Mouse (Mus musculus) cortical plate, adult 2 months (tissue): ENCODE measurements around the gene U2surp. TPM values are rescaled to one million over a fixed set of nuclear protein-coding genes. Genes with fewer than 3 reads are reported as not detected.

Experiments
- H3K27ac ChIP-seq: fragments of 200-500 bp; 2 replicates; pipeline ENCODE4 v1.5.1; 2012; ENCODE audit warnings: low read length, control low read depth, inconsistent platforms; ENCODE audit not compliant: insufficient read depth
- H3K4me1 ChIP-seq: fragments of 200-500 bp; 2 replicates; pipeline ENCODE4 v1.6.1; 2011; ENCODE audit warnings: low read length; ENCODE audit not compliant: control insufficient read depth, insufficient read depth
- H3K4me3 ChIP-seq: fragments of 200-500 bp; 2 replicates; pipeline ENCODE4 v1.5.1; 2011; ENCODE audit warnings: mild to moderate bottlenecking, low read length, control low read depth; ENCODE audit not compliant: insufficient read depth
- CTCF ChIP-seq: fragments of 200-500 bp; IDR thresholded peaks from 2 replicates; pipeline ENCODE4 v1.5.1; 2011; ENCODE audit warnings: mild to moderate bottlenecking, control low read depth, low read length; ENCODE audit not compliant: insufficient read depth; ENCODE audit errors: extremely low read depth
- POLR2A ChIP-seq: fragments of 200-500 bp; IDR thresholded peaks from 2 replicates; pipeline ENCODE4 v1.6.1; 2011; ENCODE audit warnings: mild to moderate bottlenecking, low read length, control low read depth; ENCODE audit not compliant: insufficient read depth; ENCODE audit errors: extremely low read depth
- polyA plus RNA-seq: library from polyadenylated mRNA; depleted of rRNA; stranded (reverse); fragments of >200 nt; gene quantifications from 2 replicates; pipeline ENCODE4 v1.2.3, GENCODE M21; 2012

Gene U2surp
- polyA plus RNA-seq, 1 experiment: 24.3 TPM

GRCm38 (mm10) chr9:95554231-95555221 lies 42.7 kb upstream of the U2surp start:
- Histone ChIP-seq H3K27ac (no peak overlapping the region), H3K4me1 (0 out of 2 replicates have a peak, but pooled peaks cover 2% of the 10 kb centered on the region), H3K4me3 (no peak overlapping the region)
- no peak for TF ChIP-seq POLR2A
- TF ChIP-seq CTCF: no peak

- Histone ChIP-seq H3K4me3 (no peak overlapping the region), H3K27ac (no peak overlapping the region), H3K4me1 (0 out of 2 replicates have a peak, but pooled peaks cover 2% of the 10 kb centered on the region)
- TF ChIP-seq CTCF (no peak), POLR2A (no peak)
These were observed 40.4 kb upstream of the U2surp start for GRCm38 (mm10) chr9:95552175-95552705.

GRCm38 (mm10) chr9:95550856-95551774 lies 39.3 kb upstream of the U2surp start:
- Histone ChIP-seq H3K27ac (no peak overlapping the region), H3K4me1 (0 out of 2 replicates have a peak, but pooled peaks cover under 1% of the 10 kb centered on the region), H3K4me3 (no peak overlapping the region)
- TF ChIP-seq POLR2A (no peak), CTCF (no peak)

GRCm38 (mm10) chr9:95549626-95550411 lies 38.0 kb upstream of the U2surp start:
- no peak overlapping the region for H3K27ac ChIP-seq
- TF ChIP-seq POLR2A (no peak), CTCF (no peak)

GRCm38 (mm10) chr9:95546679-95547078 lies 34.9 kb upstream of the U2surp start:
- no peak for TF ChIP-seq POLR2A
- no peak for TF ChIP-seq CTCF
- no peaks in the 10 kb centered on the region for H3K4me1 ChIP-seq
- no peak overlapping the region for H3K4me3 ChIP-seq
- no peak overlapping the region for H3K27ac ChIP-seq

More at GRCm38 (mm10) chr9:95549626-95550411, 38.0 kb upstream of the U2surp start:
- no peak overlapping the region for H3K4me3 ChIP-seq
- no peaks in the 10 kb centered on the region for H3K4me1 ChIP-seq

GRCm38 (mm10) chr9:95544598-95544997 lies 32.8 kb upstream of the U2surp start:
- TF ChIP-seq POLR2A (no peak), CTCF (no peak)
- H3K4me3 ChIP-seq: no peak overlapping the region
- H3K4me1 ChIP-seq: no peaks in the 10 kb centered on the region
- H3K27ac ChIP-seq: no peak overlapping the region

GRCm38 (mm10) chr9:95542475-95542874 lies 30.7 kb upstream of the U2surp start:
- TF ChIP-seq CTCF (no peak), POLR2A (no peak)
- Histone ChIP-seq H3K27ac (no peak overlapping the region), H3K4me1 (no peaks in the 10 kb centered on the region), H3K4me3 (no peak overlapping the region)

GRCm38 (mm10) chr9:95541650-95542432 lies 30.0 kb upstream of the U2surp start:
- Histone ChIP-seq H3K4me1 (no peaks in the 10 kb centered on the region), H3K27ac (no peak overlapping the region), H3K4me3 (no peak overlapping the region)
- TF ChIP-seq CTCF (no peak), POLR2A (no peak)
